Mouse (Mus musculus): Measurements from ENCODE around the gene Dip2c. TPM values are rescaled to one million over a fixed set of nuclear protein-coding genes. Genes with fewer than 3 reads are reported as not detected.

Gene Dip2c
- polyA plus RNA-seq, 1 experiment from 2014 or later: 0.83 TPM

- H3K4me2 ChIP-seq (ENCODE audit: low read depth, low read length): no peak overlapping the region
- no peak overlapping the region for H3K27ac ChIP-seq (ENCODE audit: low read depth)
- 26% methylated on average over 3 of the region's 3 CpGs for WGBS (ENCODE audit: insufficient replicate concordance)
- H3K9ac ChIP-seq (replicated peaks): no peak overlapping the region
- H3K36me3 ChIP-seq (replicated peaks; ENCODE audit: insufficient read depth, low read length): no peaks in the 10 kb centered on the region
- H3K4me1 ChIP-seq (ENCODE audit: insufficient read depth): no peaks in the 10 kb centered on the region
- no peak overlapping the region for H3K4me3 ChIP-seq (ENCODE audit: low read depth, low read length)
- H3K9me3 ChIP-seq (ENCODE audit: low read length): no peaks in the 10 kb centered on the region
- no peak for DNase-seq
- TF ChIP-seq EP300 (IDR thresholded peaks at IDR 0.05; ENCODE audit: low read depth): no peak
- TF ChIP-seq CTCF (IDR thresholded peaks at IDR 0.05; ENCODE audit: low read depth): no peak
- ATAC-seq: no peak
- H3K27me3 ChIP-seq (ENCODE audit: insufficient read depth, low read length): no peaks in the 10 kb centered on the region
These were observed 361.6 kb downstream of the Dip2c start for GRCm38 (mm10) chr13:9637949-9638348.

- ATAC-seq (no peak), DNase-seq (no peak)
- no peak overlapping the region for H3K27ac ChIP-seq (ENCODE audit: low read depth)
- no peak overlapping the region for H3K9ac ChIP-seq (replicated peaks)
- no peak for TF ChIP-seq EP300 (IDR thresholded peaks at IDR 0.05; ENCODE audit: low read depth)
- no peak for TF ChIP-seq CTCF (IDR thresholded peaks at IDR 0.05; ENCODE audit: low read depth)
- H3K4me2 ChIP-seq (ENCODE audit: low read depth, low read length): no peak overlapping the region
- 87% methylated on average over 13 of the region's 13 CpGs for WGBS (ENCODE audit: insufficient replicate concordance)
- no peaks in the 10 kb centered on the region for H3K4me1 ChIP-seq (ENCODE audit: insufficient read depth)
- no peaks in the 10 kb centered on the region for H3K27me3 ChIP-seq (ENCODE audit: insufficient read depth, low read length)
- H3K36me3 ChIP-seq (replicated peaks; ENCODE audit: insufficient read depth, low read length): no peaks in the 10 kb centered on the region
- no peak overlapping the region for H3K4me3 ChIP-seq (ENCODE audit: low read depth, low read length)
- H3K9me3 ChIP-seq (ENCODE audit: low read length): no peaks in the 10 kb centered on the region
These were observed 372.4 kb downstream of the Dip2c start for GRCm38 (mm10) chr13:9648716-9649115.

GRCm38 (mm10) chr13:9649894-9650293, 373.6 kb downstream of the Dip2c start:
- Histone ChIP-seq H3K9ac (replicated peaks) (no peak overlapping the region), H3K4me1 (ENCODE audit: insufficient read depth) (no peaks in the 10 kb centered on the region), H3K4me3 (ENCODE audit: low read depth, low read length) (no peak overlapping the region), H3K27ac (ENCODE audit: low read depth) (no peak overlapping the region), H3K9me3 (ENCODE audit: low read length) (no peaks in the 10 kb centered on the region), H3K27me3 (ENCODE audit: insufficient read depth, low read length) (no peaks in the 10 kb centered on the region), H3K36me3 (replicated peaks; ENCODE audit: insufficient read depth, low read length) (no peaks in the 10 kb centered on the region), H3K4me2 (ENCODE audit: low read depth, low read length) (no peak overlapping the region)
- TF ChIP-seq EP300 (IDR thresholded peaks at IDR 0.05; ENCODE audit: low read depth): no peak
- no peak for TF ChIP-seq CTCF (IDR thresholded peaks at IDR 0.05; ENCODE audit: low read depth)
- WGBS (ENCODE audit: insufficient replicate concordance): 82% methylated on average over 1 of the region's 1 CpGs
- no peak for ATAC-seq
- no peak for DNase-seq

- no peaks in the 10 kb centered on the region for H3K4me1 ChIP-seq (ENCODE audit: insufficient read depth)
- DNase-seq (no peak), ATAC-seq (no peak)
- H3K27me3 ChIP-seq (ENCODE audit: insufficient read depth, low read length): no peaks in the 10 kb centered on the region
- H3K36me3 ChIP-seq (replicated peaks; ENCODE audit: insufficient read depth, low read length): no peaks in the 10 kb centered on the region
- no peak overlapping the region for H3K27ac ChIP-seq (ENCODE audit: low read depth)
- no peak overlapping the region for H3K4me3 ChIP-seq (ENCODE audit: low read depth, low read length)
- no peak overlapping the region for H3K9ac ChIP-seq (replicated peaks)
- TF ChIP-seq EP300 (IDR thresholded peaks at IDR 0.05; ENCODE audit: low read depth) (no peak), CTCF (IDR thresholded peaks at IDR 0.05; ENCODE audit: low read depth) (no peak)
- H3K4me2 ChIP-seq (ENCODE audit: low read depth, low read length): no peak overlapping the region
- H3K9me3 ChIP-seq (ENCODE audit: low read length): no peaks in the 10 kb centered on the region
These were observed 374.3 kb downstream of the Dip2c start for GRCm38 (mm10) chr13:9650580-9650979.

- no peak overlapping the region for H3K9ac ChIP-seq (replicated peaks)
- no peak for ATAC-seq
- no peak overlapping the region for H3K4me3 ChIP-seq (ENCODE audit: low read depth, low read length)
- WGBS (ENCODE audit: insufficient replicate concordance): 66% methylated on average over 3 of the region's 3 CpGs
- TF ChIP-seq CTCF (IDR thresholded peaks at IDR 0.05; ENCODE audit: low read depth): no peak
- no peak for TF ChIP-seq EP300 (IDR thresholded peaks at IDR 0.05; ENCODE audit: low read depth)
- no peak overlapping the region for H3K4me2 ChIP-seq (ENCODE audit: low read depth, low read length)
- no peaks in the 10 kb centered on the region for H3K27me3 ChIP-seq (ENCODE audit: insufficient read depth, low read length)
- H3K9me3 ChIP-seq (ENCODE audit: low read length): no peaks in the 10 kb centered on the region
- no peaks in the 10 kb centered on the region for H3K4me1 ChIP-seq (ENCODE audit: insufficient read depth)
- DNase-seq: no peak
- H3K36me3 ChIP-seq (replicated peaks; ENCODE audit: insufficient read depth, low read length): no peaks in the 10 kb centered on the region
- no peak overlapping the region for H3K27ac ChIP-seq (ENCODE audit: low read depth)
These were observed 376.7 kb downstream of the Dip2c start for GRCm38 (mm10) chr13:9653018-9653417.

GRCm38 (mm10) chr13:9656613-9657012, 380.3 kb downstream of the Dip2c start:
- Histone ChIP-seq H3K27ac (ENCODE audit: low read depth) (no peak overlapping the region), H3K9me3 (ENCODE audit: low read length) (no peaks in the 10 kb centered on the region), H3K36me3 (replicated peaks; ENCODE audit: insufficient read depth, low read length) (no peaks in the 10 kb centered on the region), H3K9ac (replicated peaks) (no peak overlapping the region), H3K27me3 (ENCODE audit: insufficient read depth, low read length) (no peaks in the 10 kb centered on the region), H3K4me3 (ENCODE audit: low read depth, low read length) (no peak overlapping the region), H3K4me2 (ENCODE audit: low read depth, low read length) (no peak overlapping the region), H3K4me1 (ENCODE audit: insufficient read depth) (no peaks in the 10 kb centered on the region)
- WGBS (ENCODE audit: insufficient replicate concordance): 89% methylated on average over 6 of the region's 6 CpGs
- DNase-seq (no peak), ATAC-seq (no peak)
- TF ChIP-seq CTCF (IDR thresholded peaks at IDR 0.05; ENCODE audit: low read depth) (no peak), EP300 (IDR thresholded peaks at IDR 0.05; ENCODE audit: low read depth) (no peak)

GRCm38 (mm10) chr13:9660711-9661110, 384.4 kb downstream of the Dip2c start:
- TF ChIP-seq EP300 (IDR thresholded peaks at IDR 0.05; ENCODE audit: low read depth) (no peak), CTCF (IDR thresholded peaks at IDR 0.05; ENCODE audit: low read depth) (no peak)
- no peak for ATAC-seq
- Histone ChIP-seq H3K9me3 (ENCODE audit: low read length) (no peaks in the 10 kb centered on the region), H3K4me1 (ENCODE audit: insufficient read depth) (no peaks in the 10 kb centered on the region), H3K36me3 (replicated peaks; ENCODE audit: insufficient read depth, low read length) (no peaks in the 10 kb centered on the region), H3K27me3 (ENCODE audit: insufficient read depth, low read length) (no peaks in the 10 kb centered on the region), H3K4me2 (ENCODE audit: low read depth, low read length) (no peak overlapping the region), H3K4me3 (ENCODE audit: low read depth, low read length) (no peak overlapping the region), H3K9ac (replicated peaks) (no peak overlapping the region), H3K27ac (ENCODE audit: low read depth) (no peak overlapping the region)
- no peak for DNase-seq
- WGBS (ENCODE audit: insufficient replicate concordance): 70% methylated on average over 1 of the region's 1 CpGs
